In the genomic region with DNA sequence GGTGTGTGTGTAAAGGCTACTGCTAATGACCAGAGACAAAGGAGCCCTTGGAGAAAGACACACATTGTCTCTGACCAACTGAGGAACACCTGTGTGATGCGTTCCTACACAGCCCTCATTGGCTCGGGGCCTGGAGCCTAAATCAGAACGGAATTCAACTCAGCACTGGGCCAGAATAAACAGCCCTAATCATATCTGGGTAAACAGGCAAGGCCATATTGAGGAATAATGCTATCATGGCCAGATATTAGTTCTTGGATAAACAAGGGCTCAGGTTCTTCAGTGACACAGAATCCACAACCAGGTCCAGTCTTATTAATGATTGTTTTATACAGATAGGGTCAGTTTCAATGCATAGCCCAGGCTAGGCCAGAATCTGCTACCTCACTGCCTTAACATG, we compare ENCODE assay signal across 22 mouse cellular contexts. TPM values are rescaled to one million over a fixed set of nuclear protein-coding genes. Genes with fewer than 3 reads are reported as not detected.
DNase-seq lines count a peak whose midpoint lies in the region; ATAC-seq and TF ChIP-seq lines count a peak whose summit lies in the region.
"Had no signal": no experiment of that assay in that cellular context is flagged by ENCODE, and none has a peak within 500 bp of the region (broad histone marks: within the 10 kb centered on the region; RNA-seq: fewer than 3 reads in every experiment).

No protein-coding gene starts in this region.

- TF ChIP-seq CTCF in left cerebral cortex, adult 2 months (IDR thresholded peaks at IDR 0.05) = no peak
- no peak for TF ChIP-seq CTCF in stomach, postnatal 0 days (IDR thresholded peaks at IDR 0.05; ENCODE audit: low read depth)

- no peak overlapping the region for H3ac ChIP-seq in myocyte (ENCODE audit: control insufficient read depth, insufficient read length)

- ATAC-seq in stomach, postnatal 0 days (ENCODE audit: low FRiP score, low TSS enrichment) = peak; percentile 64
- ATAC-seq in neural tube, embryonic 15.5 days (ENCODE audit: low FRiP score) = no peak
- ATAC-seq: forebrain, embryonic 14.5 days; forebrain, embryonic 16.5 days had no signal

- no peak overlapping the region for H3K9ac ChIP-seq in stomach, postnatal 0 days (ENCODE audit: low read length)
- no peak overlapping the region for H3K9ac ChIP-seq in neural tube, embryonic 15.5 days (replicated peaks)
- H3K9ac ChIP-seq: embryonic facial prominence, embryonic 13.5 days; embryonic facial prominence, embryonic 15.5 days; forebrain, embryonic 12.5 days had no signal

- H3K36me3 ChIP-seq in myocyte (ENCODE audit: control insufficient read depth, insufficient read depth) = peaks cover 82% of the 10 kb centered on the region
- H3K36me3 ChIP-seq in stomach, postnatal 0 days (ENCODE audit: control insufficient read depth, insufficient read depth, low read length) = peaks cover 21% of the 10 kb centered on the region
- peaks cover 27% of the 10 kb centered on the region for H3K36me3 ChIP-seq in neural tube, embryonic 15.5 days

- DNase-seq in left cerebral cortex, adult 2 months (ENCODE audit: extremely low spot score in 1 of 2, low spot score in 2 of 2) = no peak
- no peak for DNase-seq in left cerebral cortex, adult 9 months (ENCODE audit: low spot score in 2 of 2)
- no peak for DNase-seq in stomach, postnatal 0 days (ENCODE audit: low spot score)
- DNase-seq: adrenal gland, adult 2 months; adrenal gland, postnatal 10 days; adrenal gland, postnatal 25 days; cerebellum, adult 11 months; cerebellum, adult 18-20 months; cerebellum, adult 8-10 months; cerebellum, adult 9-11 months; cerebellum, postnatal 14 days; cerebellum, postnatal 36 days; embryo, embryonic 11 days had no signal

- 46% methylated on average over 3 of the region's 3 CpGs for WGBS in stomach, postnatal 0 days
- WGBS in neural tube, embryonic 15.5 days = 88% methylated on average over 3 of the region's 3 CpGs

- no peaks in the 10 kb centered on the region for H3K27me3 ChIP-seq in myocyte (ENCODE audit: control insufficient read depth, insufficient read depth, insufficient read length)
- H3K27me3 ChIP-seq in stomach, postnatal 0 days (ENCODE audit: control insufficient read depth, insufficient read depth, low read length) = no peaks in the 10 kb centered on the region
- no peaks in the 10 kb centered on the region for H3K27me3 ChIP-seq in neural tube, embryonic 15.5 days (replicated peaks)
- H3K27me3 ChIP-seq: embryonic facial prominence, embryonic 13.5 days; embryonic facial prominence, embryonic 15.5 days; forebrain, embryonic 12.5 days had no signal

- H3K4me3 ChIP-seq in left cerebral cortex, adult 2 months = no peak overlapping the region
- no peak overlapping the region for H3K4me3 ChIP-seq in myocyte
- no peak overlapping the region for H3K4me3 ChIP-seq in stomach, postnatal 0 days (ENCODE audit: low read depth, low read length)
- H3K4me3 ChIP-seq in neural tube, embryonic 15.5 days (replicated peaks) = no peak overlapping the region
- H3K4me3 ChIP-seq: embryonic facial prominence, embryonic 13.5 days; embryonic facial prominence, embryonic 15.5 days; erythroblast, embryonic 14.5 days; forebrain, embryonic 10.5 days; forebrain, embryonic 12.5 days had no signal

- H3K4me2 ChIP-seq in myocyte (ENCODE audit: low read depth) = no peak overlapping the region
- no peak overlapping the region for H3K4me2 ChIP-seq in stomach, postnatal 0 days (replicated peaks; ENCODE audit: low read depth)
- H3K4me2 ChIP-seq in neural tube, embryonic 15.5 days = no peak overlapping the region
- H3K4me2 ChIP-seq: embryonic facial prominence, embryonic 13.5 days; embryonic facial prominence, embryonic 15.5 days; forebrain, embryonic 12.5 days had no signal

- no peaks in the 10 kb centered on the region for H3K9me3 ChIP-seq in stomach, postnatal 0 days (ENCODE audit: control insufficient read depth, low read length)
- H3K9me3 ChIP-seq in neural tube, embryonic 15.5 days (replicated peaks) = no peaks in the 10 kb centered on the region
- H3K9me3 ChIP-seq: embryonic facial prominence, embryonic 13.5 days; embryonic facial prominence, embryonic 15.5 days; forebrain, embryonic 10.5 days had no signal

- TF ChIP-seq POLR2A in myocyte (IDR thresholded peaks at IDR 0.05; ENCODE audit: insufficient read length, low read depth) = no peak

- intact Hi-C loops in left cerebral cortex, adult 2 months (cut with DNase I) = no loop called here

- no peak for TF ChIP-seq EP300 in stomach, postnatal 0 days (optimal IDR thresholded peaks at IDR 0.05)

- no peaks in the 10 kb centered on the region for H3K4me1 ChIP-seq in stomach, postnatal 0 days (replicated peaks; ENCODE audit: control insufficient read depth, insufficient read depth)
- H3K4me1 ChIP-seq in neural tube, embryonic 15.5 days = peaks cover 18% of the 10 kb centered on the region
- H3K4me1 ChIP-seq: embryonic facial prominence, embryonic 13.5 days; embryonic facial prominence, embryonic 15.5 days; forebrain, embryonic 10.5 days; forebrain, embryonic 12.5 days had no signal

- H3K27ac ChIP-seq in left cerebral cortex, adult 2 months = peak overlapping the region; percentile 70
- no peak overlapping the region for H3K27ac ChIP-seq in stomach, postnatal 0 days (replicated peaks)
- no peak overlapping the region for H3K27ac ChIP-seq in neural tube, embryonic 15.5 days (replicated peaks)
- H3K27ac ChIP-seq: embryonic facial prominence, embryonic 13.5 days; embryonic facial prominence, embryonic 15.5 days; forebrain, embryonic 10.5 days; forebrain, embryonic 12.5 days had no signal

- peaks cover 7% of the 10 kb centered on the region for H3K79me2 ChIP-seq in myocyte (ENCODE audit: control insufficient read depth, insufficient read depth)

TF ChIP-seq in myocyte, 11 proteins besides CTCF, POLR2A, EP300 and RAD21:
- TF ChIP-seq POLR2AphosphoS2 (IDR thresholded peaks at IDR 0.05; ENCODE audit: insufficient read length, low read depth) (peak; percentile 24), MYOG (IDR thresholded peaks at IDR 0.05; ENCODE audit: control insufficient read depth in 1 of 3, insufficient read depth in 1 of 3, insufficient read length in 2 of 3, low read depth in 2 of 3) (no peak)

RNA-seq across cellular contexts. Expression of gene Cers5, which starts 18.3 kb away (rescaled TPM):
- 10 to 100 TPM; 32.3 to 34.7 TPM for total RNA-seq in left cerebral cortex, adult 2 months (2021)
- 68.6 TPM for polyA plus RNA-seq in myocyte (2012; fragmentation: generic; extraction: Trizol)
- polyA plus RNA-seq in stomach, postnatal 0 days (2015; fragmentation: Nextera tagmentation; extraction: Ambion mirVana) = 32.2 and 33.6 TPM in 2 replicates
- 82.2 and 92.1 TPM in 2 replicates for polyA plus RNA-seq in neural tube, embryonic 15.5 days (2015; fragmentation: Nextera tagmentation; extraction: Ambion mirVana)
